Mouse (Mus musculus) neural tube, embryonic 14.5 days (tissue): ENCODE data around the gene Mboat7. TPM values are rescaled to one million over a fixed set of nuclear protein-coding genes. Genes with fewer than 3 reads are reported as not detected.
"Not testable (repeated sequence)": the region's sequence is repeated elsewhere in the genome, so short reads cannot be mapped to it uniquely, and the experiment has no call there.

Source experiments
- ATAC-seq: fragments of 200-750 bp; cut with Nextera tagmentation; 2 replicates; pipeline ENCODE4 v1.8.0; 2017; ENCODE audit warnings: low read depth, mild to moderate bottlenecking, moderate TSS enrichment, moderate library complexity
- H3K27ac ChIP-seq: fragments of 300-500 bp; sonication (generic); 2 replicates; pipeline ENCODE4 v1.5.1; 2014; ENCODE audit warnings: low read depth, mild to moderate bottlenecking, control low read depth, low read length, moderate library complexity, mixed read lengths
- H3K27me3 ChIP-seq: fragments of 300-500 bp; sonication (generic); 2 replicates; pipeline ENCODE4 v1.6.1; 2014; ENCODE audit warnings: low read length; ENCODE audit not compliant: control insufficient read depth, insufficient read depth
- H3K36me3 ChIP-seq: fragments of 300-500 bp; sonication (generic); 2 replicates; pipeline ENCODE4 v1.6.1; 2014; ENCODE audit warnings: low read length, mixed read lengths; ENCODE audit not compliant: control insufficient read depth, insufficient read depth
- H3K4me1 ChIP-seq: fragments of 300-500 bp; sonication (generic); 2 replicates; pipeline ENCODE4 v1.6.1; 2014; ENCODE audit warnings: low read length; ENCODE audit not compliant: control insufficient read depth, insufficient read depth
- H3K4me2 ChIP-seq: fragments of 300-500 bp; sonication (generic); 2 replicates; pipeline ENCODE4 v1.6.1; 2014; ENCODE audit warnings: mild to moderate bottlenecking, low read depth, low read length, control low read depth
- H3K4me3 ChIP-seq: fragments of 300-500 bp; sonication (generic); 2 replicates; pipeline ENCODE4 v1.5.1; 2014; ENCODE audit warnings: low read depth, low read length, control low read depth, mixed read lengths
- H3K9ac ChIP-seq: fragments of 300-500 bp; sonication (generic); replicated peaks from 2 replicates; pipeline ENCODE4 v1.6.1; 2014; ENCODE audit warnings: low read depth, mild to moderate bottlenecking, control low read depth, low read length, mixed read lengths
- H3K9me3 ChIP-seq: fragments of 300-500 bp; sonication (generic); 2 replicates; pipeline ENCODE4 v1.6.1; 2016; ENCODE audit warnings: low read length; ENCODE audit not compliant: control insufficient read depth
- WGBS: fragments of 180-500 bp; shearing (Covaris S2); extraction: QIAGEN DNeasy Blood & Tissue Kit; methylation state at CpG from one replicate; pipeline ENCODE4 v1.1.7; 2014; 5-methylcytosine and 5-hydroxymethylcytosine counted together
- polyA plus RNA-seq: library from polyadenylated mRNA; unstranded; fragments of >200 nt; fragmentation: Nextera tagmentation; extraction: Ambion mirVana; gene quantifications from 2 replicates; pipeline ENCODE4 v1.2.1, GENCODE M21; 2014

Gene Mboat7
- polyA plus RNA-seq, 1 experiment from 2014 or later, result 74.9 TPM

GRCm38 (mm10) chr7:3698471-3698870 is 5.1 kb upstream of the Mboat7 start:
- H3K4me3 ChIP-seq, result no peak overlapping the region
- peaks cover 5% of the 10 kb centered on the region; the same call in 1 of the 2 replicates for H3K4me1 ChIP-seq
- no peaks in the 10 kb centered on the region for H3K27me3 ChIP-seq
- H3K27ac ChIP-seq, result no peak overlapping the region
- 91% methylated on average over 6 of the region's 6 CpGs for WGBS
- H3K4me2 ChIP-seq, result no peak overlapping the region
- no peak overlapping the region for H3K9ac ChIP-seq
- ATAC-seq, result no peak
- peaks cover 13% of the 10 kb centered on the region for H3K36me3 ChIP-seq
- no peaks in the 10 kb centered on the region for H3K9me3 ChIP-seq

DNA sequence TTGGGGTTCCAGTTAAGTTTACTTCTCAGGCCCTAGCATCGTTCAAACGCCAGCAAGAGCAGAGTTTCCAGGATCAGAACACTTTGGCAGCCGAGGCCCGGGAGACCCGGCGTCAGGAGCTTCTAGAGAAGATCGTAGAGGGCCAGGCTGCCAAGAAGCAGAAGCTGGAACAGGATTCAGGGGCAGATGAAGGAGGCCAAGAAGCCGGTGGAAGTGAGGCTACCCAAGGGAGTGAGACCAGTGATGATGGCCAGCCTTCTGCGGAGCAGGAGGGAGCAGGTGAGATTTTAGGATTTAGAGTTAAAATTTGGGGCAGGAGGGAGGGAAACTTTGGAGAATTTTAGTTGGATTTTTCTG is 1.6 kb upstream of the Mboat7 start:
- peak overlapping the region; percentile 78 for H3K4me2 ChIP-seq
- peak overlapping the region; percentile 56 for H3K4me3 ChIP-seq
- H3K27me3 ChIP-seq, H3K9me3 ChIP-seq, H3K36me3 ChIP-seq, ATAC-seq: not testable (repeated sequence)
- H3K9ac ChIP-seq, result peak overlapping the region; percentile 76
- H3K27ac ChIP-seq, result peak overlapping the region; percentile 85; the same call in 1 of the 2 replicates
- 4% methylated on average over 9 of the region's 9 CpGs for WGBS
- H3K4me1 ChIP-seq, result peaks cover 16% of the 10 kb centered on the region; the same call in 1 of the 2 replicates

- H3K36me3 ChIP-seq, result 0 out of 2 replicates have a peak, but pooled peaks cover 4% of the 10 kb centered on the region
- peak overlapping the region; percentile 85 for H3K27ac ChIP-seq
- no peaks in the 10 kb centered on the region for H3K9me3 ChIP-seq
- peak; percentile 42 for ATAC-seq
- no peaks in the 10 kb centered on the region for H3K27me3 ChIP-seq
- peak overlapping the region; percentile 76 for H3K9ac ChIP-seq
- peak overlapping the region; percentile 78 for H3K4me2 ChIP-seq
- under 1% methylated on average over 47 of the region's 55 CpGs for WGBS
- H3K4me1 ChIP-seq, result peaks cover 16% of the 10 kb centered on the region; the same call in 1 of the 2 replicates
- H3K4me3 ChIP-seq, result peak overlapping the region; percentile 56
These were observed 989 bp upstream of the Mboat7 start for GRCm38 (mm10) chr7:3694076-3694948.

DNA sequence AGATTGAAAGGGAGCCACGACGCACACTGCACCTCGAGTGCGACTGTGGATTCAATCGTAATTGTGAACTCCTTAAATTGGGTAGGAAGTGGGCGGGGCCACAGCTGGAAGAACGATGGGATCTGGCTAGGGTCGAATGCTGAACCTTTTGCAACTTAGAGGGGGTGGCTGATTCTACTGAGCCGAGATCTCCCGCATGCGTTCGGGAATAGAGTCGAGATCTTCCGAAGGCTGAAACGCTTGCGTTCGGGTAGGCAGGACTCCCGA is 419 bp upstream of the Mboat7 start:
- Histone ChIP-seq H3K27ac (peak overlapping the region; percentile 85), H3K36me3 (0 out of 2 replicates have a peak, but pooled peaks cover 4% of the 10 kb centered on the region), H3K9me3 (no peaks in the 10 kb centered on the region), H3K4me1 (peaks cover 16% of the 10 kb centered on the region; the same call in 1 of the 2 replicates), H3K4me3 (peak overlapping the region; percentile 56), H3K9ac (peak overlapping the region; percentile 76), H3K4me2 (peak overlapping the region; percentile 78), H3K27me3 (no peaks in the 10 kb centered on the region)
- ATAC-seq, result no peak
- under 1% methylated on average over 18 of the region's 18 CpGs for WGBS

- no peaks in the 10 kb centered on the region for H3K9me3 ChIP-seq
- under 1% methylated on average over 49 of the region's 49 CpGs for WGBS
- H3K4me3 ChIP-seq, result peak within 1 kb of the TSS; percentile 56
- H3K36me3 ChIP-seq, result peaks cover 4% of the 10 kb centered on the region; the same call in 1 of the 2 replicates
- H3K9ac ChIP-seq, result peak within 1 kb of the TSS; percentile 76
- ATAC-seq, result peak; percentile 72
- H3K4me1 ChIP-seq, result peaks cover 16% of the 10 kb centered on the region; the same call in 1 of the 2 replicates
- H3K27me3 ChIP-seq, result no peaks in the 10 kb centered on the region
- H3K27ac ChIP-seq, result peak within 1 kb of the TSS; percentile 85
- H3K4me2 ChIP-seq, result peak within 1 kb of the TSS; percentile 78
These were observed 839 bp downstream of the Mboat7 start, which contains the start of gene Tsen34 for GRCm38 (mm10) chr7:3692382-3692986. Gene Tsen34, plus strand, starts transcription at chr7:3692863.

DNA sequence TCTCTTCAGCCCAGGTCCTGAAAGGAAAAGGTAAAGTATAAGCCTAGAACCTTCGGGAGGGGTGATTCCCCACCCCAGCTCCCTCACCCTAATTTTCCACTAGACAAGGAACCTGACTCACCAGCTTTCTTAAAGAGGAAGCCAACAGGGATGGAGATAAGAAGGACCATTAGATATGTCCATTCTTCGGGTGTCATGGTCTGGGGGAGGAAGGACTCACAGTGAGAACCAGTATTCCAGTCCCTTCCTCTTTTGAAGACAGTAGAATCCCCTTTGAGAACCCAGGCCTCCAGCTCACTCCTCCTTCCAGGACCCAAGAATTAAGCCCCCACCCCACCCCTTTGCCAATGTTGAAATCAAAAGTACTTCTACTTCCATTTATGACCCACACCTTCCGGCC is 1.4 kb downstream of the Mboat7 start:
- peaks cover 16% of the 10 kb centered on the region; the same call in 1 of the 2 replicates for H3K4me1 ChIP-seq
- peak overlapping the region; percentile 85 for H3K27ac ChIP-seq
- H3K27me3 ChIP-seq, result no peaks in the 10 kb centered on the region
- H3K9ac ChIP-seq, result peak overlapping the region; percentile 76
- peak overlapping the region; percentile 78 for H3K4me2 ChIP-seq
- WGBS, result 26% methylated on average over 3 of the region's 3 CpGs
- H3K36me3 ChIP-seq, result peaks cover 5% of the 10 kb centered on the region; the same call in 1 of the 2 replicates
- ATAC-seq, result no peak
- H3K9me3 ChIP-seq, result no peaks in the 10 kb centered on the region
- H3K4me3 ChIP-seq, result peak overlapping the region; percentile 56

GRCm38 (mm10) chr7:3685400-3686187 is 7.7 kb downstream of the Mboat7 start:
- no peaks in the 10 kb centered on the region for H3K27me3 ChIP-seq
- H3K27ac ChIP-seq, result no peak overlapping the region
- H3K9me3 ChIP-seq, result no peaks in the 10 kb centered on the region
- H3K9ac ChIP-seq, result no peak overlapping the region
- no peak overlapping the region for H3K4me3 ChIP-seq
- H3K4me1 ChIP-seq, result no peaks in the 10 kb centered on the region
- peak; percentile 16; the same call in 1 of the 2 replicates for ATAC-seq
- WGBS, result 83% methylated on average over 30 of the region's 31 CpGs
- peaks cover 23% of the 10 kb centered on the region for H3K36me3 ChIP-seq
- no peak overlapping the region for H3K4me2 ChIP-seq

DNA sequence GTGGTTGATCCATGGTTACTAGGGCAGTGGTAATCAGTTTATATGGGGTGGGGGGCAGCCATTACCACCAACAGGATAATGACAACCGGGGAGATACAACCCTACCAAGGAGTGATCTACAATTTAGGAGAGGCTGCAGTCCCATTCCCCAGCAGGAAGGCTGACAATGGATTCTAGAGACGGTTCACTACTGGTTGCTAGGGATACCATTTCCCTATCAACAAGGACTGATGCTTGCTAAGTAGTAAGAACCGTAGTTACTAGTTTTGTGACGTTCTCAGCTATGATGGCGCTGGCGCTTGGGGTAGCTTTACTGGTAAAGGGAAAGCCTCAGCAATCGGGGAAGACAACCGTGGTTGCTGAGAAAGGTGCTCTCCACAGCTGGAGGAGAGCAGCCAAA is 8.6 kb downstream of the Mboat7 start:
- Histone ChIP-seq H3K9me3 (no peaks in the 10 kb centered on the region), H3K36me3 (peaks cover 23% of the 10 kb centered on the region), H3K4me3 (no peak overlapping the region), H3K27ac (peak overlapping the region; percentile 7; the same call in 1 of the 2 replicates), H3K27me3 (no peaks in the 10 kb centered on the region), H3K4me1 (no peaks in the 10 kb centered on the region), H3K9ac (no peak overlapping the region), H3K4me2 (no peak overlapping the region)
- ATAC-seq, result no peak
- 69% methylated on average over 8 of the region's 8 CpGs for WGBS
